Mouse (Mus musculus): ENCODE results near the gene G430095P16Rik.

DNA sequence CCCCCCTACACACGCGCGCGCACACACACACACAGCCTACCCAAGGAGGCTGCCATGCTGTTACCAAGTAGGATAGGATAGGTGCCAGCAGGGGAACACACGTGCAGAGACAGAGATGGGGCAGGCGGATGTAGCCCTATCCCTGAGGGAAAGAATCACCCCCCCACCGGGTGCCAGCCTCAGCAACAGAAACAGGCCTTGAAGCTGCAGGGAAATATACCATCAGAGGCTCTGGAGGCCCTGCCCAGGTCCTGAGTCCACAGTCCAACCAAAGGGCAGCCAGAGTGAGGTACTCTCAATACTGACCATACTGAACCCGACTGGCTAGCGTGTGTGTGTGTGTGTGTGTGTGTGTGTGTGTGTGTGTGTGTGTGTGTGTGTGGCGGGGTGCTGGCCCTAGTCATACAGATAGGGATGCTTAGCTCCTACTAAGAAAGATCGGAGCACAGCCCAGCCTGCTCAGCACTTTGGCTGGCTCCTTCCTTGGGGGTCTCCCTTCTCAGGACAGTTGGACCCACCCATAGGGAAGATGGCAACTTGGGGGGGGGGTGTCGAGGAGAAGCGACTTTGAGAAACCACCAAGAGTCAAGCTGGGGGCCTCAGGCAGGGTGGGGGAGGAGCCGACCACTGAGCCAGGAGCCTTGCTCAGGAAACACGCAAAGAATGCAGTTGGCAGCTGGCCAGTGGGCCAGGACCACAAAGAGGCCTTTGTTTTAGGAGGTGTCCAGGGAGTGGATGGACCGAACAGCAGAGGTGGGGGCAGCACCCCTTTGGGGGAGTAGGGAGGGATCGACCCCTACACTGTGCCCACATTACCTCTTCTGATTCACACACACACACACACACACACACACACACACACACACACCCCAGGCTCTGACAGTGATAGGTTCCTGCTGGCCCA lies 21.0 kb downstream of the G430095P16Rik start:
- TF ChIP-seq CTCF (IDR thresholded peaks at IDR 0.05; ENCODE audit: insufficient read depth, low read length) (no peak), POLR2A (IDR thresholded peaks at IDR 0.05; ENCODE audit: borderline replicate concordance, extremely low read depth, low read depth, low read length) (no peak)

Data from lung, adult 2 months (tissue).